Mouse (Mus musculus) 3T3-L1 (cell line): ENCODE results near the gene Slk.
"Not testable (repeated sequence)": the region's sequence is repeated elsewhere in the genome, so short reads cannot be mapped to it uniquely, and the experiment has no call there.

Experiments used
- DNase-seq: peaks from one replicate; pipeline ENCODE4 v3.0.0-alpha.2; 2015; ENCODE audit warnings: low read depth, low spot score

Slk gene

GRCm38 (mm10) chr19:47570042-47570441 is 9.4 kb upstream of the Slk start:
- DNase-seq: no peak

GRCm38 (mm10) chr19:47571981-47572380 is 7.5 kb upstream of the Slk start:
- DNase-seq: not testable (repeated sequence)

DNA sequence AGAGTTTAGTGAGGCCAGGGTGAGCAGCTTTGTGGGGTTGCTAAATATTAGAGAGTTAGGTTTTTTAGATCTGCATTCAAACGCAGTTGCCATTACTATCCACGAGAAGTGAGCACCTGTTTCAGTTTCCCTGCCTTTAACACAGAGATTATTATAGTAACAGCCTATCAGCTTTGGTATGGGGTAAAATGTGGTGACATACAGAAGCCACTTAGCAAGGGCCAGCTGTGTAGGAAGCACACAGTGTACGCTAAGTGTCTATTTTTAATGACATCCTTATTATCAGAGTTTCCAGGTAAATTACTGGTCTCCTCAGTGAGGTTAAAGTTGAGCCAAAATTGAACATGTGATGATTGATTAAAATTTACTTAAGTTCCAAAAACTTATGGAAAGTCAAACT is 5.8 kb upstream of the Slk start:
- no peak for DNase-seq

- DNase-seq: no peak
Observed at GRCm38 (mm10) chr19:47578581-47579224, 775 bp upstream of the Slk start.

- peak; percentile 68 for DNase-seq
Observed at GRCm38 (mm10) chr19:47579788-47580631, 532 bp downstream of the Slk start.

DNA sequence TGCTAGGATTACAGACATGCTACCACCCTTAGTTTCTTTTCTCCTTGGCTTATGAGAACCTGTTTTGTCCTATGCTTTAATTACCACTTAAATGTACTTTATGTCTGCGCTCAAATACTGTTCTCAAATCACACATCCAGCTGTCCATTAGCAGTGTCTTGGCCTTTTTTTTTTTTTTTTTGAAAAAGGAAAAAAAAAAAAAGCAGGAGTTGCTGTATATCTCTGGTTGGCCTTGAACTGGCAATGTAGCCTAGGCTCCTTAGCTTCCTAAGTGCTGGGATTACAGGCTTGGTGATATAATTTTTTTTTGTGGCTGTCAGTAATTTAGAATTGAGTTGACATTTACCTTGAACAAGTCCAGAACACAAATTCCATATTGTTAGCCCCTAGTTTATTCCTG is 6.3 kb downstream of the Slk start:
- DNase-seq: no peak

DNA sequence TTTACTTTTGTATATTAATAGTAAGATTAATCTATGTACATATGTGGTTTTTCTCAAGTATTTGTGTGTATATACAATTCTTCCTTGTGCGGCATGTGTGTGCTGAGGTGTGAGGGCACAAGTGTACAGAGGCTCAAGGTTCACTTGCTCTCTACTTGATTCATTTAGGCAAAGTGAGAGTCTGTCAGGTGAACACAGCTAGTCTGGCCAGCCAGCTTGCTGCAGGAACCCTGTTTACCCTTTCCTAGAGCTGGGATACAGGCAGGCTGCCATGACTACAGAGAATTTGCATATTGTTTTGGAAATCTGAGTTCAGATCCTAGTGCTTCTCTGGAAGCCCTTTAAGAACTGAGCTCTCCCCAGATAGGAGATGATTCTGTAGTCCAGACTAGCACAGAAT is 7.5 kb downstream of the Slk start:
- DNase-seq: no peak

- DNase-seq: no peak
Observed at GRCm38 (mm10) chr19:47608513-47608912, 29.0 kb downstream of the Slk start.

GRCm38 (mm10) chr19:47613442-47613841 is 34.0 kb downstream of the Slk start:
- peak; percentile 17 for DNase-seq

DNA sequence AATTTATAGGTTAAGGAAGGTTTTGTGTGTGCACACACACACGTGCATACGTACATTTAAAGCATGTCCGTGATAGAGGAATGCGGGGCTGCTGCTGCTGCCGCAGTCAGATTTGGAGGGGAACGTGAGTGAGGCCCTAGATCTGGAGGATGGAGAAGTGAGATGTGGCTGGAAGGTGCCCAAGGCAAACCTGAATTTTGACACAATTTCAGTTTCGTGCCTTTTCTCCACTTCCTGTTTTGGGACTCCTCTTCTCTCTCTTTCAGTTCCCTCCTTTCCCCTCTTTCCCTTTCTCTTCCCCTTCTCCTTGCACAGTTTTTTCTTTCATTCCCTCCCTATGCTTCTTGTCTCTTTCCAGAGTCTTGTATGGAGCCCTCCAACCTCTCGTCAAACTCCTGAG is 42.0 kb downstream of the Slk start:
- no peak for DNase-seq

DNA sequence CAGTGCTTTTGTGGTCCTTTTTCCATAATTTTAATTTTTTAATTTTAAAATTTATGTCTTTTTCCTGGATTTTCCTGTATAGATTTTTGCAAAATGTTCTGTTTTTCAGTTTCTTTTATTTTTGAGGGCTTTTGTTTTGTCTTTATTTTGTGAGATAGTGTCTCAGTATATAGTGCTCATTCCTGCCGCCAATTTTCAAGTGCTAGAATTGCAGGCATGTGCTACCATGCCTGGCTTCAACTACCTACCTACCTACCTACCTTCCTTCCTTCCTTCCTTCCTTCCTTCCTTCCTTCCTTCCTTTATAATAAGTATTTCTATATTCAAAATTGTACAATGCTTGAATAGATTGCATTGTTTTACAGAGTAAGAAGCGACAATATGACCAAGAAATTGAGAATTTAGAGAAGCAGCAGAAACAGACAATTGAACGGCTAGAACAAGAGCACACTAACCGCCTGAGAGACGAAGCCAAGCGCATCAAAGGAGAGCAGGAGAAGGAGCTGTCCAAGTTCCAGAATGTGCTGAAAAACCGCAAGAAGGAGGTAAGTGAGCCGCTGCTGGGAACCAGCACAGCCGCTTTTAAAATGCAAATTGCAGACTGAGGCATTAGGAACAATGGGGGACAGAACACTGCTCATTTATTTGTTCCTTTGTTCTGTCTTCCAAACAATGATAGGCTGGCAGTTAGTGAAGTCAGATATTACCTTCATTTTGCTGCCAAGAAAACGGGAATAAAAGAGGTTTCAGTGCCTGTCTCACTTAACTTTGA is 45.6 kb downstream of the Slk start:
- no peak for DNase-seq

GRCm38 (mm10) chr19:47627450-47627849 is 48.0 kb downstream of the Slk start:
- DNase-seq: no peak

DNA sequence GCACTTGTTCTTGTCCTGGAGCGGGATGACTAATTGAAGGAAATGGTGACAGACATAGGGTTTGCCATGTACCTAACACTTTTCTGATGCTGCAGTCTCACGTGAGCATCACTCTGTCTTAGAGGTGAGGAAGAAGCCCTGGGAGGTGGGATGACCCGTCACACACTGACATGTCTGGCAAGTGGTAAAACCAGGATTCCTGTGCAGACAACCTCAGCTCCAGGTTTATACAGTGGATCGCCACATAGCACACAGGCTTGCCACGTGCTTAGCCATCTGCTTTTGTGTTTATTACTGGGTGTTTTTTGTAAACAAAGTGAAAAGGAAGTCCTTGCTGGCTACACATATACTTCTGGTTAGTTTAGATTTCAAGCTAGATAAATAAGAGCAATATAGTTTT is 49.6 kb downstream of the Slk start:
- no peak for DNase-seq

GRCm38 (mm10) chr19:47630381-47630780 is 50.9 kb downstream of the Slk start:
- no peak for DNase-seq

GRCm38 (mm10) chr19:47631799-47632198 is 52.3 kb downstream of the Slk start:
- no peak for DNase-seq

DNA sequence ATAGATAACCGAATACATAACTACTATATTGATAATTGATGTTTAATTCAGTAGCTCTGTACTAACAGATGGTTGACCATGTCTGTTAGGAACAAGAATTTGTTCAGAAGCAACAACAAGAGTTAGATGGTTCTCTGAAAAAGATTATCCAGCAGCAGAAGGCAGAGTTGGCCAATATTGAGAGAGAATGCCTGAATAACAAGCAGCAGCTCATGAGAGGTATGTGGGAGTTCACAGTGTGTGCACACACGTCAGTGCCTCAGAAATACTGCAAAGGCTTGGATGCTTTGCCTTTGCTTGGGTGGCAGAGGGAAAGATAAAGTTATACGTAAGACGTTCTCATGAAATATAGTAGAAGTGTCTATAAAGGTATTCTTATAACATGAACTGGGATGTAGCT is 55.9 kb downstream of the Slk start:
- DNase-seq: no peak

GRCm38 (mm10) chr19:47643910-47644309 is 64.4 kb downstream of the Slk start:
- DNase-seq: no peak

DNA sequence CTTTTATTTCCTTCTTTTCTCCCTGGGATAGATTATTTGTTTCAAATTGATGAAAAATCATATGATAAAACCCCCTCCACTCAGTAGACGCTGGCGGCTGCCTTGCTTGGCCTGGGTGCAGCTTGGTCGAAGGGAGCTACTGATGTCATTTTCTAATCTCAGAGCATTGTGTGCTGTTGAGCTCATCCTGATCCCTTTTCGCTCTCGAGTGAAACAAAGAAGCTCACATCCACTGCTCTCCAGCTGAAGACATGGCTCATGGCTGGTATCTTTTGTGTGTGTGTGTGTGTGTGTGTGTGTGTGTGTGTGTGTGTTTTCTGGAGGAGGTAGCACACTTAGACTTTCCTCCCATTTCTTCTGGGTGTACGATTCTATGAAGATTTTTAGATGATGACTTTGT is 66.1 kb downstream of the Slk start:
- no peak for DNase-seq

- DNase-seq: no peak
Observed at GRCm38 (mm10) chr19:47646508-47647120, 67.1 kb downstream of the Slk start.

DNA sequence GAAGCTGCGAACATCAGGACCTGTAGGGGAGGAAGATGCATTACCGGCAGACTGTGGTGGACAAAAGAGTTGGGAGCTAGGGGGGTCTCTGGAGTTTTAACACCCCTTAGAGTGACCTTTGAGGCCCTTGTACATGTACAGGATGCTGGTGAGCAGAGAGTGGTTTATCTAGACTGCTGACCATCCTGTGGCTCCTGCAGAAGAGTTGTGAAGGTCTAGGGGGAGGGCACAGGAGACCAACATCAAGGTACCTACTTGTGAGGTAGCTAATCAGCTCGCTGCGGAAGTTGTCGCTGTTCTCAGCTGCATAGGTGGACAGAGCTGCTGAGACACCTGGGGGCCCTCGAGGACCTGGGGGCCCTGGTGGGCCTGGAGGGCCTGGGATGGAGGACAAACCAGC is 69.6 kb downstream of the Slk start:
- no peak for DNase-seq

DNA sequence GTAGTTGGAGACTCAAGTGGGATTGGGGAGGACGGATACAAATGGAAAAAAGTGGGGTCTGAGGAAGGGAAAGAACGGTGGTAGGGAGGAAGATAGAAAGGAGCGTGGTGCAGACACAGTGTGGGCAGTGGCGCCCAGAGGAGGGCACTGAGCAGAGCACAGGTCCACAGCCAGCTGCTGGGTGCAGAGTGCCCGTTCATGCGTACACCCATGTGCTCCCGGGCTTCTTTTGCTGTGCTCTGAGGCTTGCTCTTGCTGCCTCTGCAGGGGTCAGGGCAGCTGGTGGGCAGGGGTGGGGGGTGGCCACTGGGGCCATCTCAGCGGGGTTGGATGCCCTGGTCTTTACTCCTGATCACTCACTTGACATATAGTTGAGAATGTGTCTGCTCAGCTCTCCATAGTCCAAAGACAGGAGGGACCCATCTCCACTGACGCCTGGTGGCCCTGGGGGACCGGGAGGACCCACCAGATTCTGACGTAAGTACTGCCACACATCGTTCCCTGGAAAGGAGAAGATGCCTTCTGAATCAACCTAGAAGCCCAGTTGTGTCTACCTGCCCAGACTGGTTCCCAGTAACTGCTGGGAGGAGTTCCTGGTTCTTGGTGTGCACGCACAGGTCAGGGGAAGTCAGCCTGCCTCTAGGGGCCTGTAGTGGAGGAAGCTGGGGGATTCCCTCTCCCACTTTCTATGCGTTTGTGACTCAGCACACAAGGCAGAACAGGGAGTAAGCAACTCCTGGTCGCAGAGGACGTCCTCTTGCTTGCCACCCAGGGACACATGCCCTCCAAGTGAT is 71.1 kb downstream of the Slk start:
- no peak for DNase-seq
